8 mouse cellular contexts compared by ENCODE assay signal in the genomic region with DNA sequence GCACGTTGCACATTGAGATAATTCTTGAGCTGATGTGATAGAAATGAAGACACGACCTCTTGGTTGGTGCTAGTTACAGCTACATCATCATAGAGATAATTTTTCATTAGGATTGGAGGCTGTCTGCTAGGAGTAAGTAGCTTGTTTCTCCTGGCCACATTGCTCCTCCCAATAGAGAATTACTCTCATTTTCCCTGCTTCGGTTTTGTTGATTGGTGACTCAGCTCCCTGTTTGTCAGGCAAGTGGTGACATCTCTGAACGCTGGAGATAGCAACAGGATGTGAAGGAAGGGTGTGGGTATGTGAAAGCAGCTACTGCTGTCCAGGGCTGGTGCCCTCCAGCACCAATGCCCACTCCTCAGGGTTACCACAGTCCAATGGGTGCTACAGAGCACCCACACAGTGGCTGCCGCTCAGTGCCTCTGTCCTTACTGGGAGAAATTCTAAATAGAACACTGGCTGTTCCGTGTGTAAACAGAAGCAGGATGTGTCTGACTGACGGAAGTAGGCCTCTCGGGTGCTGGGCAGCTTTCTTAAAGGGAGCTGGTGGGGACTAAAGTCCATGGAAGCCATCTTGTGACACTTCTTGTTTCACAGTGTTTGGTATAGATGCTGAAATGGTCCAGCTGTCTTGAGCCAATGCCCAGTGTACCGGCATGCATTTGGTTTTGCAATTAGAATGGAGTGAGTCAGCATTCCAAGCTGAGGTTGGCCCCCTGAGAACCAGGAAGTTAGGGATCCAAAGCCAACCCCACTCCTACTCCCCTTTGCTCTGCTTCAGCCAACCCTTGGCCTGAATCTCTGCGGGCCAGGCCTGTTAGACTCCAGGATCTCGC. TPM values are rescaled to one million over a fixed set of nuclear protein-coding genes. Genes with fewer than 3 reads are reported as not detected.
DNase-seq lines count a peak whose midpoint lies in the region; ATAC-seq and TF ChIP-seq lines count a peak whose summit lies in the region.

No protein-coding gene starts in this region.

- peak; percentile 54 to 71; a peak in 3 of 4 replicates for TF ChIP-seq POLR2A in MEL (IDR thresholded peaks at IDR 0.05; ENCODE audit: control insufficient read depth in 1 of 2, insufficient read depth in 1 of 2, low read depth in 1 of 2, low read length in 2 of 2, poor library complexity in 1 of 2)

- H3K4me1 ChIP-seq in MEL (ENCODE audit: control insufficient read depth in 1 of 2, insufficient read depth in 2 of 2, low read length in 2 of 2) = peaks cover 9 to 35% of the 10 kb centered on the region in 2 experiments
- H3K4me1 ChIP-seq in hindbrain, embryonic 11.5 days (replicated peaks; ENCODE audit: control insufficient read depth, insufficient read depth, low read length) = peaks cover 6% of the 10 kb centered on the region; the same call in 1 of the 2 replicates

- peak overlapping the region; percentile 98 for H3K27ac ChIP-seq in MEL (ENCODE audit: control insufficient read depth, low read depth, low read length)
- H3K27ac ChIP-seq in hindbrain, embryonic 11.5 days (ENCODE audit: low read depth, low read length) = peak overlapping the region; percentile 56; the same call in 1 of the 2 replicates

- ATAC-seq in hindbrain, embryonic 11.5 days (ENCODE audit: low FRiP score) = no peak

- WGBS in hindbrain, embryonic 11.5 days = 82% methylated on average over 11 of the region's 11 CpGs

- no peaks in the 10 kb centered on the region for H3K27me3 ChIP-seq in MEL (ENCODE audit: control insufficient read depth in 1 of 2, insufficient read depth in 2 of 2, low read length in 2 of 2)
- H3K27me3 ChIP-seq in hindbrain, embryonic 11.5 days (ENCODE audit: control insufficient read depth, insufficient read depth, low read length) = no peaks in the 10 kb centered on the region

- H3K9ac ChIP-seq in MEL (ENCODE audit: control insufficient read depth, low read depth, low read length, poor library complexity, severe bottlenecking) = peak overlapping the region; percentile 98
- peak overlapping the region; percentile 36; the same call in 1 of the 2 replicates for H3K9ac ChIP-seq in hindbrain, embryonic 11.5 days (ENCODE audit: low read depth, low read length)

- no peak overlapping the region for H3K4me2 ChIP-seq in hindbrain, embryonic 11.5 days (replicated peaks; ENCODE audit: low read depth, low read length)

- H3K36me3 ChIP-seq in MEL (ENCODE audit: control insufficient read depth in 1 of 2, insufficient read depth in 2 of 2, low read length in 2 of 2) = peaks cover 0 to 22% of the 10 kb centered on the region in 2 experiments; a peak in 2 of 4 replicates
- no peaks in the 10 kb centered on the region; the same call in 1 of the 2 replicates for H3K36me3 ChIP-seq in hindbrain, embryonic 11.5 days (ENCODE audit: control insufficient read depth, insufficient read depth, low read length)

- no peak for TF ChIP-seq CTCF in MEL (IDR thresholded peaks at IDR 0.05 in 2 of 3, conservative IDR thresholded peaks at IDR 0.05 in 1 of 3; ENCODE audit: control insufficient read depth in 1 of 3, insufficient read depth in 1 of 3, low read depth in 2 of 3, low read length in 3 of 3, poor library complexity in 1 of 3, severe bottlenecking in 1 of 3)

- no peaks in the 10 kb centered on the region for H3K9me3 ChIP-seq in MEL (replicated peaks; ENCODE audit: insufficient read depth, low read length)
- H3K9me3 ChIP-seq in hindbrain, embryonic 11.5 days (ENCODE audit: control insufficient read depth, low read length) = no peaks in the 10 kb centered on the region; the same call in 1 of the 2 replicates

- no peak for TF ChIP-seq EP300 in MEL (IDR thresholded peaks at IDR 0.05; ENCODE audit: low read depth in 1 of 2, low read length in 2 of 2)

- DNase-seq in MEL (ENCODE audit: low read depth, low spot score) = peak; percentile 96
- DNase-seq in adrenal gland, postnatal 36 days = peak; percentile 52 to 65
- DNase-seq in frontal cortex, postnatal 10 days (ENCODE audit: low spot score in 2 of 2) = peak; percentile 27 to 37
- no peak for DNase-seq in hindbrain, embryonic 11.5 days (ENCODE audit: low spot score)
- DNase-seq in layer of hippocampus, postnatal 14 days (ENCODE audit: low spot score in 2 of 2) = peak; percentile 29 to 39
- DNase-seq in lung, postnatal 4 days = peak; percentile 83 to 89
- DNase-seq in spleen, adult 18-20 months = peak; percentile 26 to 42
- DNase-seq in embryo, embryonic 9.5 days (ENCODE audit: extremely low spot score) = no peak

- no peak for TF ChIP-seq RAD21 in MEL (IDR thresholded peaks at IDR 0.05; ENCODE audit: low read depth, low read length)

- H3K4me3 ChIP-seq in MEL (ENCODE audit: control insufficient read depth in 1 of 2, insufficient read depth in 1 of 2, low read depth in 2 of 2, low read length in 2 of 2) = peak overlapping the region; percentile 8 to 45
- no peak overlapping the region for H3K4me3 ChIP-seq in hindbrain, embryonic 11.5 days (ENCODE audit: low read depth, low read length)

- H3K79me2 ChIP-seq in MEL (ENCODE audit: control insufficient read depth, insufficient read depth, low read length, poor library complexity) = peaks cover 43% of the 10 kb centered on the region

TF ChIP-seq in MEL, 35 proteins besides CTCF, POLR2A, EP300 and RAD21:
- no peak for TF ChIP-seq MAX (IDR thresholded peaks at IDR 0.05; ENCODE audit: low read length)
- TF ChIP-seq GATA1 (IDR thresholded peaks at IDR 0.05; ENCODE audit: low read depth, low read length) = peak; percentile 78
- peak; percentile 67 for TF ChIP-seq TAL1 (IDR thresholded peaks at IDR 0.05; ENCODE audit: low read length)
- TF ChIP-seq TBP (IDR thresholded peaks at IDR 0.05; ENCODE audit: low read depth, low read length) = peak; percentile 84
TF ChIP-seq in MEL: peak in this region for 3.

RNA-seq across cellular contexts. Expression of a gene that starts 5.0 kb away (rescaled TPM):
- total RNA-seq in MEL (2012; rRNA removed) = 32.2 and 32.9 TPM in 2 replicates
- 10 to 100 TPM; 59.4 to 71.8 TPM for polyA plus RNA-seq in MEL (2012; ENCODE audit: insufficient read depth in 1 of 2, insufficient read length in 2 of 2, low read depth in 1 of 2, low replicate concordance in 2 of 2, missing spikeins in 1 of 2)
- total RNA-seq in adrenal gland, postnatal 36 days (2021) = 10 to 100 TPM; 38.3 to 39.0 TPM
- polyA plus RNA-seq in hindbrain, embryonic 11.5 days (2014; fragmentation: Nextera tagmentation; extraction: Ambion mirVana) = 15.7 and 20.7 TPM in 2 replicates
- total RNA-seq in layer of hippocampus, postnatal 14 days (2021) = 10 to 100 TPM; 49.0 to 54.2 TPM

RNA-seq across cellular contexts. Expression of a gene that starts 18.1 kb away (rescaled TPM):
- 182 and 187 TPM in 2 replicates for total RNA-seq in MEL (2012; rRNA removed)
- polyA plus RNA-seq in MEL (2012; ENCODE audit: insufficient read depth in 1 of 2, insufficient read length in 2 of 2, low read depth in 1 of 2, low replicate concordance in 2 of 2, missing spikeins in 1 of 2) = 100 to 1,000 TPM in 1 of 2 experiments, not detected in 1; 287 TPM
- 10 to 100 TPM; 69.1 to 70.8 TPM for total RNA-seq in adrenal gland, postnatal 36 days (2021)
- polyA plus RNA-seq in hindbrain, embryonic 11.5 days (2014; fragmentation: Nextera tagmentation; extraction: Ambion mirVana) = 339 and 377 TPM in 2 replicates
- total RNA-seq in layer of hippocampus, postnatal 14 days (2021) = 100 to 1,000 TPM in 1 of 2 experiments, 10 to 100 TPM in 1; 95.9 to 105 TPM

RNA-seq across cellular contexts. Expression of a gene that starts 46.8 kb away (rescaled TPM):
- 90.1 and 90.8 TPM in 2 replicates for total RNA-seq in MEL (2012; rRNA removed)
- polyA plus RNA-seq in MEL (2012; ENCODE audit: insufficient read depth in 1 of 2, insufficient read length in 2 of 2, low read depth in 1 of 2, low replicate concordance in 2 of 2, missing spikeins in 1 of 2) = 10 to 100 TPM in 1 of 2 experiments, not detected in 1; 73.3 TPM
- 10 to 100 TPM; 69.1 to 82.7 TPM for total RNA-seq in adrenal gland, postnatal 36 days (2021)
- polyA plus RNA-seq in hindbrain, embryonic 11.5 days (2014; fragmentation: Nextera tagmentation; extraction: Ambion mirVana) = 51.4 and 56.5 TPM in 2 replicates
- total RNA-seq in layer of hippocampus, postnatal 14 days (2021) = 10 to 100 TPM; 90.2 to 90.8 TPM

Comparison
In these comparisons a context has a peak if more than half of its experiments do, and no peak if none do; other contexts are left out.
1. DNase-seq: peak in MEL (single experiment), adrenal gland, postnatal 36 days (2 of 2), frontal cortex, postnatal 10 days (2 of 2), layer of hippocampus, postnatal 14 days (2 of 2), lung, postnatal 4 days (2 of 2) and spleen, adult 18-20 months (2 of 2); none in hindbrain, embryonic 11.5 days (single experiment) and embryo, embryonic 9.5 days (single experiment).